Mouse (Mus musculus): ENCODE measurements around the gene Slc25a13.

- TF ChIP-seq POLR2A (IDR thresholded peaks at IDR 0.05; ENCODE audit: low read depth, low read length) (no peak), CTCF (IDR thresholded peaks at IDR 0.05; ENCODE audit: extremely low read depth, insufficient read depth, insufficient read length, insufficient replicate concordance) (no peak)
These were observed 31.8 kb downstream of the Slc25a13 start for GRCm38 (mm10) chr6:6184921-6185734.
